Mouse (Mus musculus): ENCODE results near the gene Syt14.

Syt14 gene

DNA sequence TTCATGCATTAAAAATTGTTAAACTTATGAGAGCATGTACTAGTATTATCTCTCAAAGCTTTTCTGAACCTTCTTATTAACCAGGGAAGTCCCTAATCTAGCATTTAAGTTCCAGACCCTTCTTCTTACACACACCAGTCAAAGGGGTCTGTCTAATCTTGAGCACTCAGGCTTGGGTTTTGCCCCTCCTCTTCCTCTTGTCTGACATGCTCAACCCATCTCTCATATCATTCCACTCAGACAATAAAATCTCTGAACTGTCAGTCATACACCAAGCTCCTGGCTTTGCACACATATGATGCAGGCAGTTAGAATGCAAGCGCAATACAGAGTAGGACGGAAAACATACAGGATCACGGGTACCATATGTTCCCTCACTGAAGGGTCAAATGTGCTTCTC is 48.4 kb downstream of the Syt14 start:
- DNase-seq (ENCODE audit: low spot score in 2 of 2), result no peak

- no peak for DNase-seq (ENCODE audit: low spot score in 2 of 2)
Observed at GRCm38 (mm10) chr1:192986481-192986880, 49.1 kb downstream of the Syt14 start.

- no peak for DNase-seq (ENCODE audit: low spot score in 2 of 2)
Observed at GRCm38 (mm10) chr1:192984333-192984732, 51.2 kb downstream of the Syt14 start.

- DNase-seq (ENCODE audit: low spot score in 2 of 2), result no peak
Observed at GRCm38 (mm10) chr1:192981658-192982057, 53.9 kb downstream of the Syt14 start.

DNA sequence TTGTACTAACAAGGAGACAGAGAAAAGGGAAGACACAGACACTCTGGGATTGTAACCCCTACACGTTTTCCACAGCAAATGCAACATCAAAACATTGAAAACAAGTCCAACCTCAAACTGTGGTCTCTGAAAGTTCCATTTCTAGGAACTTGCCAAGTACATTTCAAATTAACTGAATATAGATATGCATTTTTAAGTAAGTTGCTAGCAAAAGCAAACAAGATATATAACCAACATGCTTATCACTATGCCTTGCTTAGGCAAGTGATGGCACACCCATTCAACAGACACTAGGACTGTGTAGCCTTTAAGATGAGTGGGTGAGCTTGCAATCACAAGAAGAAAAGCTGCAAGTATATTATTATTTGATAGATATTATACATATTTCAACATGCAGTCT is 54.5 kb downstream of the Syt14 start:
- DNase-seq (ENCODE audit: low spot score in 2 of 2), result no peak

DNA sequence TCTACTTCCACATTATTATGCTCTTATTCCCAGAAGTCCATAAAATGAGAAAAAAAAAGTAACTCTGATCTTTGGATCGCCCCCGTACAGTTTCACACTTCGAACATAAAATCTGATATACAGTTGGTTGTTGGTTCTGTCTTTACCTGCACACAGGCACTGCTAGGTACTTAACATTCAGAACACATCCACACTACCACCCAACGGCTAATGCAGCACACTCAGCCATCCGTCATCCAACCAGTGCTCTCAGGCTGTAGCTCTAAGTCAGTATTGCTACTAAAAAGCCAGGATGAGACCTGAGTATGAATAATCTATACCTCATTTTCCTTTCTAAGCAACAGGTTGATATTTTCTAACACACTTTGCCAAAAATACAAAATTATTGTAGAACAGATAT is 73.3 kb downstream of the Syt14 start:
- DNase-seq (ENCODE audit: low spot score in 2 of 2), result no peak

DNA sequence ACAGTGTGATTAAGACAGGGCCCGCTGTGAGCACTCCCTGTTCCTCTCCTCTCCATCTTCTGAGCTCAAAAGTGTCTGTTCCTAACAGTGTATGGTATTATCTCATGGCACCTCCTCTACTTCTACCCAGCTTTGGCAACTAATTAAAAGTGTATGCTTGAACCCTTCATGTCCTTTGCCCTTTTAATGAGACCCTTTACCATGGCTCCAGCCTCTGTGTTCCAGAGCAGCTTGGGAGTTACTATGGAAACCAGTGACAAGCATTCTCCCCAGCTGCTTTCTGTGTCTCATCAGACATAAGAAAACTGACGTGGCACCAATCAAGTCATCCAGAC is 87.8 kb downstream of the Syt14 start:
- DNase-seq (ENCODE audit: low spot score in 2 of 2), result no peak

DNA sequence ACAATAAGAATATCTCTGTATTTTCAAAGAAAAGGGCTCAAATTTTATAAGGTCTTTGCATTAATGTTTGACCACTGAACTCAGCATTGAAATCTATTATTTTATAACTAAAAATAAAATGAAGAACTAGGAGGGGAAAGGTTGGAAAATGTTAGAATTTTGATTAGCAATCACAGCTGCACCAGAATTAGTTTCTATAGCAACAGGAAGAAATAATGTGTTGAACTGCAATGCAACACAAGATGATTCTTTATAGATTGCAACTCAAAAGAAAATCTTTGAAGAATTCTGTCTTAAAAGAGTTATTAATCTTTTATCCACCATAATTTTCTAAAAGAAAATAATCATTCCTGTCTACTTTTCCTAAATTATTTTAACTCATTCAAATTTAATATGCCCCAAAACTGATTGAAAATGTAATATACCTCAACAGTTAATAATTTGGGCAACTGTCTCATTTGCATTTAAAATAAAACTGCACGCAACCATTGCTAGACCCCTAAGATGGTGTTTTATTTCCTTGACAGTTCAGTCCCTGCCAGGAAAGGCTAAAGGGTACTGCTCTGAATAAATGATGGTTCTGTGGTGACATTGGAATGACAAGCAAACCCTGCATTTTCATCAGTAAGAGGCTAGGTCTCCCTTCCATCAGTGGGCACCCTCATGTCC is 88.3 kb downstream of the Syt14 start:
- DNase-seq (ENCODE audit: low spot score in 2 of 2), result no peak

- no peak for DNase-seq (ENCODE audit: low spot score in 2 of 2)
Observed at GRCm38 (mm10) chr1:192939033-192939432, 96.5 kb downstream of the Syt14 start.

GRCm38 (mm10) chr1:192937956-192938355 is 97.6 kb downstream of the Syt14 start:
- no peak for DNase-seq (ENCODE audit: low spot score in 2 of 2)

DNA sequence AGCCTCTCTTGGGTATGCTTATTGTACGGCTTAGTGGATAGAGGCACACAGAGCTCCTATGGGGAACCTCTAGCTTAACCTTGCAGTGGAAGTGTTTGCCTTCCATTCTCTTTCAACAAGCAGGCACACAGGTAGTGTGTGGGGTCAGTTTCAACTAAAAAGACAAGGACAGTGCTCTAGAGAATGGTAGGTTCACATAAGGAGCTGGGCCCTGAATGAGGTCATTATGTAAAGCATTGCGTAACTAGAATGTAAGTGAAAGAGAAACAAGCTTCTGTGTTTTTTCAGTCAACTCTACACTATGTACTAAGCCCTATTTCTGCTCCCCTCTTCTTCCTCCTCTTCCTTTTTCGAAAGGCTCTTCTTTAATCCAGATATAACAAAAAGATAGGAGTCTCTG is 103.8 kb downstream of the Syt14 start:
- no peak for DNase-seq (ENCODE audit: low spot score in 2 of 2)

DNA sequence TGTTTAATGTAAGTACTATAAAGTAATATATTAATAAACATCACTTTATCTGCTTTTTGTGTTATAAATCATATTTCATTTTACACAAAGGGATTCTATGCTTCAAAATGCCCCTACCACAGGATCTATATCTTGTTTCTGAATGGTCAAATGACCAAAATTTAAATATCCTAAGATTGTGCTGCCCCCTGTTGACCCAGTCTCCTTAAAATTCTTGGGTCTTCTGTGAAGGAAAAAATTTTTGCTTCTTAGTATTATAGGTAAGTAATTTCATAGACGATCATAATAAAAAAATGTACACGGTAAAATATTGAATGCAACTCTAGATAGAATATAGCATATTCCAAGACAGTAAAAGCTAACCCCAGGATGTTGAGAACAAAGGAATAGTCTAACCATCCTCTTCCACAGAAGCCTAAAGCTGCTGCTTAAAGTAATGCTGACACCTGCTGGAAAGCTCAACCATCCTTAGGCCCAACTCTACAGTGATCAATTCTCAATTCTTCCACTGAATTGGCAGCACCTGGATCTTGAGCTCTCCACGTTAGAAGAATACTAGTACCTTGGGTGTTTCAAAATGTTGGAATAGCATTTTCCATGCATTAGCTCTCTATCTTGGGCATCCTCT is 123.4 kb downstream of the Syt14 start:
- DNase-seq (ENCODE audit: low spot score in 2 of 2), result peak in 1 of 2 experiments; percentile 3

GRCm38 (mm10) chr1:192901516-192901915 is 134.1 kb downstream of the Syt14 start:
- DNase-seq (ENCODE audit: low spot score in 2 of 2), result no peak

- DNase-seq (ENCODE audit: low spot score in 2 of 2), result no peak
Observed at GRCm38 (mm10) chr1:192900913-192901312, 134.7 kb downstream of the Syt14 start.

GRCm38 (mm10) chr1:192898742-192899141 is 136.8 kb downstream of the Syt14 start:
- DNase-seq (ENCODE audit: low spot score in 2 of 2), result no peak

GRCm38 (mm10) chr1:192897218-192897617 is 138.4 kb downstream of the Syt14 start:
- DNase-seq (ENCODE audit: low spot score in 2 of 2), result no peak

DNA sequence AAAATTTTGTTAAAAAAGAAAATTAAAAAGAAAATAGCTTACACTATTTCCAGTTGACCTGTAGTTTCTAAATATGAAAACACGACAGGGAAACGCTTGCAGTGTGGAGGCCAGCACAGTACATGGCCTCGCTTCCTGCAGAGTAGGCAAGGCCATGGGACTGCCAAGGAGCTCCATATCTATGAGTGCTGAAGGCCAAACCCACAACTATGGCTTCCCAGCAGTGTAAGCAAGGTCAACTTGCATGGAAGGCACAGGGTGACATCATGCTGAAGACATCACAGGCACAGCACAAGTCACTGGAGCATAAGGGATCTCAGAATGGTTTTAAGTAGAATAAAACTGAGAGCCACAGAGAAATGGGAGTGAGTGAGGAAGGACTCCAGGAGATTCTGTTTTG is 139.5 kb downstream of the Syt14 start:
- no peak for DNase-seq (ENCODE audit: low spot score in 2 of 2)

DNA sequence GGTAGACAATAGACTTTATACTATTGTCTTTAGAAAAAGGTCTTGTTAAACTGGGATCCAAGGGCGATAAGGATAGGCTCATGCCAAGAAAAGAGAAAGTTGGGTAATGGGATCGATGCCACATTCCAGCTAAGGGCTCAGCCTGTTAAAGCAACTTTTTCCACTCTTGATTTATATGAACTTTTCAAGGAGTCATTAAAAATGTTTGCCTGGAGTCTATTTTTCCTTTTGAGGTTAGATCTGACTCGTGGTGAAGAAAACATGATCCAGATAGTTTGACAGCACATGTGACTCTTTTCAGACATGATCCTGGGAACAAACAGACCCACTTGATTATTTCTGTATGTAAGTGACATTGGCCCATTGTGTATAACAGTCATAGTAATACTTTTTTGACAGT is 144.9 kb downstream of the Syt14 start:
- DNase-seq (ENCODE audit: low spot score in 2 of 2), result no peak

DNA sequence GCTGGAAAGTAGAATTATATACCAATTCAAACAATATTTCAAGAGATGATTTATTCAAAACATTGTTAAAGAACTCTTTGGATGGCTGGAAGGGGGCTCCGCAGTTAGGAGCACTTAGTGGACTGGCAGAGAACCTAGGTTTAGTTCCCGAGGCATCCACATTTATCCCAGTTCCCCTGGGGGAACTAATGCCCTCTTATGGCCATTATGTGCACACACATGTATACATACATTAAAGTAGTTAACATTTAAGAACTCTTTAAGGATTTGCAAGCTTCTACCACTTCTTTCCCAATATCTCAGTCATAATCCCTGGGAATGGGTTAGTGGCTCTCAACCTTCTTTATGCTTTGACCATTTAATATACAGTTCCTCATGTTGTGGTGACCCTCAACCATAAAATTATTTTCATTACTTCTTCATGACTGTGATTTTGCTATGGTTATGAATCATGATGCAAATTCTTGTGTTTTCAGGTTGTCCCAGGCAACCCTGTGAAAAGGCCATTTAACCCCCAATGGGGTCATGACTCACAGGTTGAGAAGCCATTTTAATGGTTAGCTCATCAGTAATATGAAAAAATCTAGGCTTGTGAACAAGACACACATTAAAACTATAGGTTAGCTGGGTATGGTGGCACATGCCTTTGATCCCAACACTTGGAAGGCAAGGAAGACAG is 152.8 kb downstream of the Syt14 start:
- DNase-seq (ENCODE audit: low spot score in 2 of 2), result no peak

DNA sequence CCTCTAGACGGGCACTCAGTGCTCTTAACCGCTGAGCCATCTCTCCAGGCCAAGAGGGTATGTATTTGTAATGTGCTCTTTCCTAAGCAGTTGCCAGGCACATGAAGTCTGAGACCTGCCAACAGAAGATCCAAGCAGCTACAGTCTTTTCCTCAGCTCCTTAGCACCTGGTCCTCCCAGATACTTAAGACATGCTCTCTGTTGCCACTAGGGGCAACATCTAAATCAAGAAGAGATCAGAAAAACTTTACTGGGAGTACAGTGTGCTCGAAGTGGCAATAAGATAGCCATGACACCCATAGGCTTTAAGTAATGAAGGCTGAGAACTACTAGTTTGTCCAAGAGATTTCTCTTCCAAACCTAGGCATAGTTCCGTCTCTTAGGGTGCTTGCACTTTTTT is 155.4 kb downstream of the Syt14 start:
- DNase-seq (ENCODE audit: low spot score in 2 of 2), result no peak

GRCm38 (mm10) chr1:192879086-192879580 is 156.4 kb downstream of the Syt14 start:
- DNase-seq (ENCODE audit: low spot score in 2 of 2), result no peak

- DNase-seq (ENCODE audit: low spot score in 2 of 2), result peak in 1 of 2 experiments; percentile 42
Observed at GRCm38 (mm10) chr1:192872841-192873240, 162.7 kb downstream of the Syt14 start.

- DNase-seq (ENCODE audit: low spot score in 2 of 2), result no peak
Observed at GRCm38 (mm10) chr1:192869761-192870160, 165.8 kb downstream of the Syt14 start.

Data from urinary bladder, postnatal 36 days (tissue).